Mouse (Mus musculus): Measurements from ENCODE around the gene Ano6.

- TF ChIP-seq POLR2A (IDR thresholded peaks at IDR 0.05; ENCODE audit: low read depth, low read length) (no peak), CTCF (IDR thresholded peaks at IDR 0.05; ENCODE audit: extremely low read depth, insufficient read length, insufficient replicate concordance, low read depth, low read length) (no peak)
Observed at GRCm38 (mm10) chr15:95838171-95839020, 47.8 kb downstream of the Ano6 start.

Measured in small intestine, adult 2 months (tissue).